Mouse (Mus musculus) kidney, postnatal 10 days (tissue): ENCODE data around the gene Rras.

Source experiments
- DNase-seq: peaks from one replicate; pipeline ENCODE4 v3.0.0; 2021; ENCODE audit warnings: mixed read lengths

Gene Rras

DNA sequence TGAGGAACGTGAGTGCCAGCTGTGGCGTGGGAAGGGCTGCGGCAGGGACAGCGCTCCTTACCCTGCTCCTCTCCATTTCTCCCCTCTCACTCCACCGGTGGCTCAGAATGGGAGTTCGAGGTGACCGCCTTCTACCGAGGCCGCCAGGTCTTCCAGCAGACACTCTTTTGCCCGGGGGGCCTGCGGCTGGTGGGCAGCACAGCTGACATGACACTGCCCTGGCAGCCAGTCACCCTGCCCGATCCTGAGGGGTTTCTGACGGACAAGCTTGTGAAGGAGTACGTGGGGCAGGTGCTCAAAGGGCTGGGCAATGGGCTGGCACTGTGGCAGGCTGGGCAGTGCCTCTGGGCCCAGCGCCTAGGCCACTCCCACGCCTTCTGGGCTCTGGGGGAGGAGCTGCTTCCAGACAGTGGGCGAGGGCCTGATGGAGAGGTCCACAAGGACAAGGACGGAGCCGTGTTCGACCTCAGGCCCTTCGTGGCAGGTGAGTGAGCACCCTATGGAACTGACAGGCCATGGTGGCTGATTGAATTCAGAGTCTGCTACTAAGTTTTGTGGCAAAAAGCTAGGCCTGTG, 17.1 kb upstream of the Rras start:
- no peak for DNase-seq

GRCm38 (mm10) chr7:45002440-45002839, 15.3 kb upstream of the Rras start:
- DNase-seq: no peak

GRCm38 (mm10) chr7:45004546-45004945, 13.2 kb upstream of the Rras start:
- DNase-seq: peak; percentile 60

- no peak for DNase-seq
Observed at GRCm38 (mm10) chr7:45005321-45005992, 12.3 kb upstream of the Rras start.

DNA sequence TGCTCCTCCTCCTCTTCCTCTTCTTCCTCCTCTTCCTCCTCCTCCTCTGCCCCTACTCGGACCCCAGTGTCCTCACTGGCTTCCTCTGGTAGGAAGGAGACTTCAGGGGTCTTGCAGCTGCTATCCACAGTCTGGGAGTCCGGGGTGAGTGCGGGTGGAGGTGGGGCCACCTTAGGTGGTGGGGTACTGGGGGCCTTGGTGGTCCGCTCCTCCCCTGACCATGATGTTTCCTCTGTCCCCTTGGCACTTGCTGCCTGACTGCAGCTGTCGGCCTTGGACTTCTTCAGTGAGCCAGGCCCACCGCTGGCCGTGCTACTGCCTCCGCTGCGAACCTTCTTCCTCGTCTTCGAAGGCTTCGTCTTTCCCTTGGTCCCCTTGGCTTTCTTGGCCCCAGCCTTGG, 11.3 kb upstream of the Rras start:
- no peak for DNase-seq

DNA sequence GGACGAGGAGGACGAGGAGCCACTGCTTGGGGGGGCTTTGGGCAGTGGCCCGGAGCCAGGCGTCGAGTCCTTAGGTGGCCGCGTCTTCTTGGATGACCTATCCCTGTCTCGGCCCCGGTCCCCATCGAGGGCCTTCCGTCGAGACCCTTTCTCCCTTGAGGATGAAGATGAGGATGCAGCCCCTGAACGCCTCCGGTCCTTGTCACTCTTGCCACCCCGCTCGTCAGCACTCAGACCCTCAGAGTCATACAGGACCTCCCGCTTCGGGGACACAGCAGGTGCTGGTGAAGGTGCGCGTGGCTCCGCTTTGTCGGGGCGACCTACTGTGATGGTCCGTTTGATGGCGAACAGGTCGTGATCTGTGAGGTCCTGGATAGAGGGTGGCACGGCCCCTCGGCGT, 10.6 kb upstream of the Rras start:
- DNase-seq: no peak

- no peak for DNase-seq
Observed at GRCm38 (mm10) chr7:45007846-45008245, 9.9 kb upstream of the Rras start.

DNA sequence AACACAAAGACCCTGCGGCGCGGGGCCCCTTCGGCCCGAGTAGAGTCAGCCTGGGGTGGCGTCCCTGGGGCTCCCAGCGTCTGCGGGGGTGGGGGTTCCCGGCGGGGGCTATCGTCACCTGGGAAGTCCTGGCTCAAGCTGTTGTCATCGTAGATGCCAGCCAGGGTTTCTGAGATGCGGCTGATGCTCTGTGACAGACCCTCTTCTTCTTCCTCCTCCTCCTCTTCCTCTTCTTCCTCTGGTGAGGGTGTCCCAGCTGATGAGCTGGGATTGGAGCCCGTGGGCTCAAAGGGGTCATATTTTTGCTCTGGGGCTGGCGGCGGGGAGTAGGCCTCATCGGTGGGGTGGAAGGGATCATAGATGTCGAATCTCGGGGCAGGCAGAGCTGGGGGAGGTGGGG, 9.3 kb upstream of the Rras start:
- DNase-seq: no peak

GRCm38 (mm10) chr7:45012011-45012410, 5.8 kb upstream of the Rras start:
- DNase-seq: no peak

DNA sequence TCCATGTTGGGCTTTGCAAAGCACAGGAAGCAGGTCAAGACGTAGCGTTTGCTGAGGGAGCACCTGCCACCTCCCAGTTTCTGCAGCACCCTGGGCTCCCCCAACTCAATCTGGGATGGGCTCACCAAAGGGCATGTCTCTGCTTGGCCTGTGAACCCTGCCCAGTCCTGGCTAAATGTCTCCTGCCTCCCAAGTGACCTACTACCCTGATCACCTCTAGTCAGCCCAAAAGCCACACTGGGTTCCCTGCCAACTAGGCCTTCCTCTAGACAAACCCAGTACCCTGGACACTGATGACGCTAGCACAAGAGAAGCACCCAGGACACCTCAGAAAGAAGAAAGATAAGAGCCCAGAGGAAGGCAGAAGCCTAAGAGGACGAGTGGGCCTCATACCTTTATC, 4.9 kb upstream of the Rras start:
- DNase-seq: no peak

DNA sequence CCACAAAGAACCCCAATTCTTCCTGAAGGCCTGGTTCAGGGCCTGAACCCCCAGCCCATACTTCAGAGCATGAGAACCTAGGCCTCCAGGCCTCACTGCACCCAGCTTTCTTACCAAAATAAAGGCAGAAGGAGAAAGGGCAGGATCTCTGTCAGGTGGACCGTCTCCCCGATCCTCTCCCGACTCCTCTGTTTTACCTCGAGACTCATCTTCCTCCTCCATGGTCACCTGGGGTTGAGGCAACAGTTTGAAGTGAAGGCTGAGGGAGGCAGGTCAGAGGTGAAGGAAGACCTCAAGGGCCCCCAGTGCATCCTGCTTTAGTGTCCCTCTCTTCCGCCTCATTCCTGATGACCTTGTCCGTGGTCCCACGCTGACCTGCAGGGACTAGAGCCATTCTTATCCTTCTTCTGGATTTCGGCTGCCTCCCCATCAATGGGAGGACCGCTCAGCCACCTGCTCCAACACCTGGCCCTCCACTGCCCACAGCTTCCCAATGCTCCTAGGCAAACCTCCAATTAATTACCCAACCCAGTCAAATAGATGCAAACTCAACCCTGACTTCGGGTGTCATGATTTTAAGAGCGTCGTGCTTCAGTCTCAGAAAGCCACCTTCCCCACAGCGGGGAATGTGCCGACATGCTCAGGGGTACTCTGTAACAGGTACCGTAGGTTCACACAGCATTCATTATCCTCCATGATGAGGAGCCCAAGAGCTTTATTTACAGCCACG, 4.2 kb upstream of the Rras start:
- DNase-seq: no peak

DNA sequence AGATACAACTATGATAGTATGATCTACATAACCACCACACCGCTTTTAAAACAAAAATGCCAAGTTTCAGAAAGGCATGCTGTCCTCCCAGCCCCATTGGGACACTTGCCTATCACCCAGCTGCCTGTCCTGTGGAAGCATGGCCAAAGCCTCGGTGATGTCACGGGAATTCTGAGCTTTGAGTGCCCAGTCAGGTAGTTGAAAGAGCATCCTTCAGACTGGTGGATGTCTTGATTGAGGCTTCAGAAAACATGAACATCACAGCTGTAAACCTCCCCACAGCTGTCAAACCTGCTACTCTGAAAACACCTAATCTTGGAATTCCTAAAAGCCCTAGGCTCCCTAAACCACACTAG, 3.7 kb upstream of the Rras start:
- DNase-seq: no peak

DNA sequence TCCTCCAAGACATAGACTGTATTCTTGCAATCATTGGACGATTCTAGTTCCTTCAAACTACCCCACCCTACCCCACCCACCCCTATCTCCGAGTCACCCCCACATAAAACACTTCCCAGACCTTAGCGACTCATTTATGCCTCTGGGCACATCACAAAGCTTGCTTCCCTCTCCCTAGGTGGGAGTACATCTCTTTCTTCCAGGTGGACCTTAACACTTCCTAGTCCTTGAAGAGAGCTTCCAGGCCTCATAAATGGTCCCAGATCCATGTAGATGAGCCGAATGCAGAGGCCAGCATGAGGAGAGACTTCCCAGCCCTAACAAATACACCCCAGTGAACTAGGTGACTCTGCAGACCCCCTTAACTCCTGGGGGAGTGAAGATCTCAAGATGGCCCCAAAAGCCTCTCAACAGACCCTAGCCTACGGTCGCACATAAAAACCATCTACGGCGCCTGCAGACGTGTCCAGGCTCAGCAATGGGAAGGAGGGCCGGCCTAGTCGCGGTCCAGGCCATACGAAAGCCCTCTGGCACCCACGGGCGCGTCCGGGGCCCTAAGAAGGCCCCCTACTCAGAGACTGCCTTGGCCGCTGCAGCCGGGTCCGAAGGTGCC, 2.3 kb upstream of the Rras start:
- no peak for DNase-seq

DNA sequence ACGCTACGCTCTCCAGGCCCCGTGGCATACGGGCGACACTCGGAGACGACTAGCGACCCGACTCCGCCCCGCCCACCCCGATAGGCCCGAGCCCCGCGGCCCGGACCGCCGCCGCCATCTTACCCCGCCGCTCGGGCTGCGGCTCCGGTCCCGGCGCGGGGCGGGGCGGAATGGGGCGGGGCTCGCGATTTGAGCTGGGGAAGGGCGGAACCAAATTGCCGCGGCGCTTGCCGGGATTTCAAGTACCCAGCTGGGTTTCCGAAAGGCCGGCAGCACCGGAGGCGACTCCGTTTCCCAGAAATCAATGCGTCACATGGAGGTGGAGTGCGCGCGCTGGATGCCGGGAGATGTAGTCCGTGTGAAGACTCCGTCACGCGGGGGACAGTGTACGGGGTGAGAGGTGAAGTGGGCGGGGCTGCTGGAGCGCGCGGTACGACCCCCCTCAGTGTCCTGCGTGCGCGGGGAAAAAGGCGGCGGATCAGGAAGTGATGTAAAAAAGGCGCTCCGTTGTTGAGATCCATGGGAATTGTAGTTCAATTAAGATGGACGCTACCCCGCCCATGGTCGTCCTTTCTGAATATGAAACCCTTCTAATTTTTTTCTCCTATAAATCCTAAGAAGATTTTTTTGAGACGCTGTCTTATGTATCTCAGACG, 1.7 kb upstream of the Rras start, which contains the start of gene Scaf1:
Gene Scaf1, minus strand, starts transcription at position 407 of the 656 bp plus-strand sequence.
- peak; percentile 100 for DNase-seq

- no peak for DNase-seq
Observed at GRCm38 (mm10) chr7:45016761-45017160, 1.0 kb upstream of the Rras start.

- DNase-seq: peak; percentile 79
Observed at GRCm38 (mm10) chr7:45019031-45019571, 1.3 kb downstream of the Rras start.

GRCm38 (mm10) chr7:45020225-45020624, 2.5 kb downstream of the Rras start:
- DNase-seq: no peak

- peak; percentile 48 for DNase-seq
Observed at GRCm38 (mm10) chr7:45023711-45024110, 6.0 kb downstream of the Rras start.

DNA sequence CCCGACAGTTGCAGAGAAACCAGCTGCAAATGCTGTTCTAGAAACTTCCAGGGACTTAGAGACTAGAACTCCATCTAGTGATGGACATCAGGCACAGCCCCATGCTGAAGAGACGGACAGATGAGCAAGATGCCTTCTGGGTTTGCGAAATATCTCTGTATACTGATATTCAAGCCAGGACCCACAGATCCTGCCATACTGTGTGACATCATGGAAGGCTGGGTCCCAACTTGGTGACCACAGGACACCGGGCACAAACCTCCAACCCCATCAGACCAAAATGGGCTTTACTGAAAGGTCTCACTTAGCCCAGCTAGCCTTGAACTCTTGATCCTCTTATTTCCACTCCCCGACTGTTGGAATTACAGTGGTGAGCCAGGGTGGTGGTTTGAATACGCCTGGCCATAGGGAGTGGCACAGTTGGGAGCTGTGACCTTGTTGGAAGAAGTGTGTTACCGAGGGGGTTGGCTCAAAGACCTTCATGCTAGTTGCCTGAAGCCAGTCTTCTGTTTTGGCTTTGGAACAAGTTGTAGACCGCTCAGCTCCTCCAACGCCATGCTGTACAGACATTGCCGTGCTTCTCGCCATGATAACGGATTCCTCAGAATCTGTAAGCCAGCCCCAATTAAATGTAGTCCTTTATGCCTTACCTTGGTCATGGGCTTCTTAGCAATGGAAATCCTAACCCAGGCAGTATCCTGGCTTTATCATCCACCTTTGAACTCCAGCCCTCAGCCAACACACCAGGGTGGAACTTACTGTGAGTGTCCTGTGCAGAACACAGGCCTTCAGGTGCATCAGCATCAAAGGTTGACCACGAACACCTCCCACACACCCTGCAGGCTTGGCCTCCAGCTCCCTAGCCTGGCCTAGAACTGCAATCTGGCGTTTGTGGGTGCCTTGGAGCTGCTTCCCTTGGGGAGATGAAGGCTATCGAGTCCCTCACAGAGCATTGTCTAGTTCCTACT, 6.8 kb downstream of the Rras start:
- peak; percentile 16 for DNase-seq

DNA sequence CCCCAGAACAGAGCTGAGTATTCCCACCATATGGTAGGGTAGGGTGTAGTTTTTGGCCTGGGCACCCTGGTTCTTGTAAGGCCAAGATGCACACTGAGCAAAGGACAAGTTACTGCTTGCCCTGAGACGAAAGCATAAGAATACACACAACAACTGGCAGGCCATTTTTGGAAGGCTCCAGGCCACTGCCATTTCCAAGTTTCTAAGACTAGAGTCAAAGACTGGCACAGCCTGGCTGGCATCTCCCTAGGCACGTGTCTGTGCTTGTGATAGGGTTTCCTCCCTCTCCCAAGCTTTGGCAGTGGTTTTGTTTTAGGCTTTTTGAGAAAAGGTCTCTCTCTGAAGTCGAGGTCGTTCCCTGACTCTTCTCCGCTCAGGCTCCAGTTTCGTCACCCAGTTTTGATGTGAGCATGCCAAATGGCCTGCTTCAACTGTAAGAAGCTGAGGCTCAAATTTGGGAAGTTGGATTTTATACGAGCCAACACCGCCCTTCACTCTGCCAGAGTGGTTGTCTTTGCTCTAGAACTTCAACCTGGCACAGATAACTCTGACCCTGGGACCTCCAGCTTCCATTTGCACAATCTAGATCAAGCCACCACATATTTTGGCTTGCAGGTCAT, 8.0 kb downstream of the Rras start:
- DNase-seq: peak; percentile 7

- DNase-seq: no peak
Observed at GRCm38 (mm10) chr7:45026256-45026655, 8.5 kb downstream of the Rras start.
